Mouse (Mus musculus) heart, postnatal 0 days (tissue): Measurements from ENCODE around the gene Apln. TPM values are rescaled to one million over a fixed set of nuclear protein-coding genes. Genes with fewer than 3 reads are reported as not detected.
A peak's percentile ranks its signal among the peaks of the same experiment; 100 is the strongest.

Experiments
- ATAC-seq: fragments of 200-750 bp; cut with Nextera tagmentation; 2 replicates; pipeline ENCODE4 v1.8.0; 2017; ENCODE audit warnings: low read depth, moderate number of reproducible peaks, moderate library complexity; ENCODE audit not compliant: insufficient read depth
- DNase-seq: peaks from one replicate; pipeline ENCODE4 v3.0.0-alpha.2; 2016; ENCODE audit warnings: low spot score
- H3K27ac ChIP-seq: fragments of 300-500 bp; sonication (generic); 2 replicates; pipeline ENCODE4 v1.5.1; 2014; ENCODE audit warnings: low read depth, mild to moderate bottlenecking
- H3K27me3 ChIP-seq: fragments of 300-500 bp; sonication (generic); 2 replicates; pipeline ENCODE4 v1.6.1; 2014; ENCODE audit warnings: low read length, mixed read lengths; ENCODE audit not compliant: control insufficient read depth, insufficient read depth
- H3K36me3 ChIP-seq: fragments of 300-500 bp; sonication (generic); replicated peaks from 2 replicates; pipeline ENCODE4 v1.6.1; 2014; ENCODE audit warnings: low read length, mixed read lengths; ENCODE audit not compliant: control insufficient read depth, insufficient read depth
- H3K4me1 ChIP-seq: fragments of 300-500 bp; sonication (generic); 2 replicates; pipeline ENCODE4 v1.6.1; 2014; ENCODE audit warnings: antibody characterized with exemption; ENCODE audit not compliant: control insufficient read depth, insufficient read depth
- H3K4me2 ChIP-seq: fragments of 300-500 bp; sonication (generic); 2 replicates; pipeline ENCODE4 v1.6.1; 2014; ENCODE audit warnings: low read depth, mild to moderate bottlenecking, low read length, moderate library complexity
- H3K4me3 ChIP-seq: fragments of 300-500 bp; sonication (generic); 2 replicates; pipeline ENCODE4 v1.5.1; 2014; ENCODE audit warnings: low read depth, low read length
- H3K9ac ChIP-seq: fragments of 300-500 bp; sonication (generic); replicated peaks from 2 replicates; pipeline ENCODE4 v1.6.1; 2014; ENCODE audit warnings: low read depth, low read length, mixed read lengths
- H3K9me3 ChIP-seq: fragments of 300-500 bp; sonication (generic); replicated peaks from 2 replicates; pipeline ENCODE4 v1.6.1; 2016; ENCODE audit warnings: low read length; ENCODE audit not compliant: control insufficient read depth
- CTCF ChIP-seq: IDR thresholded peaks from 2 replicates; pipeline ENCODE4 v1.5.1; 2016; ENCODE audit warnings: antibody characterized with exemption, control low read depth, low read depth
- EP300 ChIP-seq: IDR thresholded peaks from 2 replicates; pipeline ENCODE4 v1.6.1; 2016; ENCODE audit warnings: antibody characterized with exemption, low read depth
- WGBS: fragments of 180-500 bp; shearing (Covaris S2); extraction: QIAGEN DNeasy Blood & Tissue Kit; methylation state at CpG from one replicate; pipeline ENCODE4 v1.1.7; 2014; 5-methylcytosine and 5-hydroxymethylcytosine counted together
- polyA plus RNA-seq: library from polyadenylated mRNA; unstranded; fragments of >200 nt; fragmentation: Nextera tagmentation; extraction: Ambion mirVana; gene quantifications from 2 replicates; pipeline ENCODE4 v1.2.1, GENCODE M21; 2015
- total RNA-seq: library from RNA; depleted of rRNA; stranded (reverse); fragments of >200 nt; gene quantifications from 2 replicates; pipeline ENCODE4 v1.2.3, GENCODE M21; 2014; ENCODE audit warnings: low replicate concordance; rRNA removed

The Apln gene
- total and polyA plus RNA-seq, 2 experiments from 2014 or later, result 7.6 to 18.6 TPM

DNA sequence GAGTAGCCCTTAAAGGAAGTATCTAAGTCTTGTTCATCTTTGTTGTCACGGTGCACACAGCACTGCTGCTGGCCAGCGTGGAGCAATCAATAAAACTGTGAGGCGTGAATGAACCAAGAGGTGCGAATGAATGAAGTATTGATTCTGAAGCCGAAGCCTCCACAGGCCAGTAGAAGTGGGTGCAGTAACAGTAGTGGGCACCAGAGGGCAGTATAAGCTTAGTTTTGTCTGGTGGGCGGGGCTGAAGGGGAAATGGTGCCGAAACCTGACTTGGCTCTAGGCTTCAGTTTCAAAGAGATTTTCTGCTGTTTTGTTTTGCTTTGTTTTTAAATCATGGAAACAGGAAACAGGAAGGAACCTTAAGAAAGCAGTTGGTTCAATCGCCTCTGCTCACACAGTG is 42.0 kb downstream of the Apln start:
- H3K4me2 ChIP-seq, result peak overlapping the region; percentile 32
- no peak overlapping the region for H3K9ac ChIP-seq
- no peak for TF ChIP-seq EP300
- peak; percentile 75 for TF ChIP-seq CTCF
- ATAC-seq, result no peak
- no peak overlapping the region for H3K4me3 ChIP-seq
- H3K36me3 ChIP-seq, result no peaks in the 10 kb centered on the region
- H3K27me3 ChIP-seq, result 0 out of 2 replicates have a peak, but pooled peaks cover under 1% of the 10 kb centered on the region
- DNase-seq, result peak; percentile 16
- no peak overlapping the region for H3K27ac ChIP-seq
- 15% methylated on average over 8 of the region's 8 CpGs for WGBS
- no peaks in the 10 kb centered on the region for H3K9me3 ChIP-seq
- no peaks in the 10 kb centered on the region for H3K4me1 ChIP-seq

GRCm38 (mm10) chrX:47988024-47988423 is 46.6 kb downstream of the Apln start:
- Histone ChIP-seq H3K9me3 (no peaks in the 10 kb centered on the region), H3K9ac (no peak overlapping the region), H3K36me3 (no peaks in the 10 kb centered on the region), H3K4me2 (no peak overlapping the region), H3K4me3 (no peak overlapping the region), H3K27ac (no peak overlapping the region), H3K4me1 (no peaks in the 10 kb centered on the region), H3K27me3 (0 out of 2 replicates have a peak, but pooled peaks cover 2% of the 10 kb centered on the region)
- ATAC-seq (no peak; the same call in 1 of the 2 replicates), DNase-seq (no peak)
- WGBS, result 62% methylated on average over 8 of the region's 8 CpGs
- TF ChIP-seq CTCF (no peak), EP300 (no peak)

DNA sequence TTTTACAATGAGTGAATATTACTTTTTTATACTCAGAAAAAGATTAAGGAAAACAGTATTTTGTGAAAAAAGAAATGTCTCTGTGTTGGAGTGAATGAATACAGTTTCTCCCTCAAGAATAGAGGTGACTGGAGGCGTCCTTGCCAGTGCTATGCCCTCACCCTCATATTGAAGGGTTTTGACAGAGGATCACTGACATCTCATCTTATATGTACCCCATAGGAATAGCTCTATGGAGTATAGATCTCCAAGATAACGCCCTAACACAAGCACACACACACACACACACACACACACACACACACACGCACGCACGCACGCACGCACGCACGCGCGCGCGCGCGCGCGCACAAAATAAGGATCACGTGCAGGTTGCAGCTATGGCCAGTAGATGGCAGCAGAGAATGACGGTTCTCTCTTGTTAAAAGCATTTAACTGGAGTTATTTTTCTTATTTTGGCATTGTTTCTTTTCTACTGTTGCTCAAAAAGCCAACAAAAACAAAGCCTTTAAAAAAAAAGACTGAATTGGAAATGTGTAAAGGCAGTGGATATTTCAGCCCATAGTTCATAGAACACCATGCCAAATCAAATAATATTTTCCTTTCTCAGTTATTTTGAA is 49.5 kb downstream of the Apln start:
- Histone ChIP-seq H3K4me1 (no peaks in the 10 kb centered on the region), H3K9ac (no peak overlapping the region), H3K9me3 (no peaks in the 10 kb centered on the region), H3K4me3 (no peak overlapping the region), H3K4me2 (peak overlapping the region; percentile 37; the same call in 1 of the 2 replicates), H3K27ac (no peak overlapping the region), H3K36me3 (no peaks in the 10 kb centered on the region), H3K27me3 (0 out of 2 replicates have a peak, but pooled peaks cover 2% of the 10 kb centered on the region)
- ATAC-seq (no peak), DNase-seq (peak; percentile 17)
- 14% methylated on average over 17 of the region's 19 CpGs for WGBS
- TF ChIP-seq EP300 (no peak), CTCF (peak; percentile 60)

- Histone ChIP-seq H3K36me3 (no peaks in the 10 kb centered on the region), H3K9ac (no peak overlapping the region), H3K27ac (no peak overlapping the region), H3K4me3 (no peak overlapping the region), H3K9me3 (no peaks in the 10 kb centered on the region), H3K4me2 (no peak overlapping the region), H3K4me1 (no peaks in the 10 kb centered on the region), H3K27me3 (no peaks in the 10 kb centered on the region)
- ATAC-seq, result no peak
- no peak for TF ChIP-seq EP300
- no peak for TF ChIP-seq CTCF
- 51% methylated on average over 5 of the region's 5 CpGs for WGBS
- no peak for DNase-seq
These were observed 57.6 kb downstream of the Apln start for GRCm38 (mm10) chrX:47977078-47977477.

DNA sequence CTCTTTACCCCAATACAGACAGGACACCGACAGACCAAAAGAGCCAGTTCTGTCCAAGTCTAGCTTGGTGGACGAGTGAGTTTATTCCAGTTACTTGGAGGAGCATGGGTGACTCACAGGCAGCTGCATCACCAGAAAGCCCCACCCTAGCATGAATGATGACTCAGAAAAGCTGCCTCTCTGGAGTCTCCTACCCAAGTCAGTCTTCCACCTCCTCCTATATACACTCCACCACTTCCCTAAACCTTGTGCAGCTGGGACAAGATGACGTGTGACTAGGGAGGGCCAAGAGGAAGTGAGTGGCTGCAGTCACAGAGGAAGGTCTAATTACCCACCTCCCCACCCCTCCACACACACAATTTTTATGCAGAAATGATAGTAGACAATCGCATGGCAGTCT is 58.1 kb downstream of the Apln start:
- TF ChIP-seq CTCF (no peak), EP300 (no peak)
- DNase-seq, result no peak

More for the DNA sequence above, 58.1 kb downstream of the Apln start:
- 57% methylated on average over 4 of the region's 4 CpGs for WGBS
- no peaks in the 10 kb centered on the region for H3K9me3 ChIP-seq
- H3K27me3 ChIP-seq, result no peaks in the 10 kb centered on the region
- H3K4me2 ChIP-seq, result no peak overlapping the region
- H3K4me3 ChIP-seq, result no peak overlapping the region
- no peaks in the 10 kb centered on the region for H3K36me3 ChIP-seq
- H3K9ac ChIP-seq, result no peak overlapping the region
- no peak; the same call in 1 of the 2 replicates for ATAC-seq
- no peaks in the 10 kb centered on the region for H3K4me1 ChIP-seq
- H3K27ac ChIP-seq, result no peak overlapping the region

Other genes with a start within 250 kb of the Apln start
- gene Smarca1, start 141.9 kb downstream of the Apln start, total RNA-seq, result 5.0 and 9.6 TPM in 2 replicates
- gene Smarca1, start 141.9 kb downstream of the Apln start, polyA plus RNA-seq, result 10.4 and 11.0 TPM in 2 replicates
- gene Ocrl, start 122.5 kb downstream of the Apln start, total RNA-seq, result 9.0 and 16.5 TPM in 2 replicates
- 6.0 and 6.1 TPM in 2 replicates for gene Ocrl, start 122.5 kb downstream of the Apln start, polyA plus RNA-seq
- gene Xpnpep2, start 73.9 kb upstream of the Apln start, total RNA-seq, result 1.9 TPM in 1 of 2 replicates, not detected in the other
- gene Xpnpep2, start 73.9 kb upstream of the Apln start, polyA plus RNA-seq, result 0.58 and 0.66 TPM in 2 replicates
- 0.61 and 5.7 TPM in 2 replicates for gene Sash3, start 111.6 kb upstream of the Apln start, total RNA-seq
- 0.52 and 0.67 TPM in 2 replicates for gene Sash3, start 111.6 kb upstream of the Apln start, polyA plus RNA-seq
- gene Zdhhc9, start 174.0 kb upstream of the Apln start, total RNA-seq, result 14.6 and 15.4 TPM in 2 replicates
- gene Zdhhc9, start 174.0 kb upstream of the Apln start, polyA plus RNA-seq, result 2.3 and 2.7 TPM in 2 replicates
- gene Utp14a, start 222.0 kb upstream of the Apln start, total RNA-seq, result 3.4 and 6.0 TPM in 2 replicates
- 9.6 and 9.9 TPM in 2 replicates for gene Utp14a, start 222.0 kb upstream of the Apln start, polyA plus RNA-seq